Mouse (Mus musculus): Measurements from ENCODE around the gene Slamf1. TPM values are rescaled to one million over a fixed set of nuclear protein-coding genes. Genes with fewer than 3 reads are reported as not detected.

Slamf1 gene
- total and polyA plus RNA-seq, 3 experiments, result 0.73 to 1.3 TPM; not detected in 1

- TF ChIP-seq UBTF (IDR thresholded peaks at IDR 0.05; ENCODE audit: borderline replicate concordance, insufficient read depth, low read depth, low read length), result no peak
- TF ChIP-seq TAL1 (IDR thresholded peaks at IDR 0.05; ENCODE audit: low read length), result peak; percentile 75
- TF ChIP-seq EP300 (IDR thresholded peaks at IDR 0.05; ENCODE audit: low read depth in 1 of 2, low read length in 2 of 2), result peak in 1 of 2 experiments; percentile 43; a peak in 1 of 4 replicates
- no peak for TF ChIP-seq MYC (IDR thresholded peaks at IDR 0.05; ENCODE audit: low read depth, low read length)
- Histone ChIP-seq H3K9me3 (replicated peaks; ENCODE audit: insufficient read depth, low read length) (no peaks in the 10 kb centered on the region), H3K9ac (ENCODE audit: control insufficient read depth, low read depth, low read length, poor library complexity, severe bottlenecking) (no peak overlapping the region), H3K4me1 (ENCODE audit: control insufficient read depth in 1 of 2, insufficient read depth in 2 of 2, low read length in 2 of 2) (peaks cover 0 to 14% of the 10 kb centered on the region in 2 experiments; a peak in 3 of 4 replicates), H3K27ac (ENCODE audit: control insufficient read depth, low read depth, low read length) (no peak overlapping the region), H3K4me3 (ENCODE audit: control insufficient read depth in 1 of 2, insufficient read depth in 1 of 2, low read depth in 2 of 2, low read length in 2 of 2) (no peak overlapping the region), H3K79me2 (ENCODE audit: control insufficient read depth, insufficient read depth, low read length, poor library complexity) (no peaks in the 10 kb centered on the region), H3K27me3 (ENCODE audit: control insufficient read depth in 1 of 2, insufficient read depth in 2 of 2, low read length in 2 of 2) (no peaks in the 10 kb centered on the region), H3K36me3 (ENCODE audit: control insufficient read depth in 1 of 2, insufficient read depth in 2 of 2, low read length in 2 of 2) (peaks cover 0 to 11% of the 10 kb centered on the region in 2 experiments; a peak in 2 of 4 replicates)
- no peak for DNase-seq (ENCODE audit: low read depth, low spot score)
Observed at GRCm38 (mm10) chr1:171782287-171782915, 15.5 kb downstream of the Slamf1 start.

- TF ChIP-seq TAL1 (IDR thresholded peaks at IDR 0.05; ENCODE audit: low read length) (no peak), ZC3H11A (IDR thresholded peaks at IDR 0.05; ENCODE audit: low read depth, low read length) (no peak), EP300 (IDR thresholded peaks at IDR 0.05; ENCODE audit: low read depth in 1 of 2, low read length in 2 of 2) (no peak), GATA1 (IDR thresholded peaks at IDR 0.05; ENCODE audit: low read depth, low read length) (no peak), MAX (IDR thresholded peaks at IDR 0.05; ENCODE audit: low read length) (no peak), ETS1 (IDR thresholded peaks at IDR 0.05; ENCODE audit: low read depth, low read length) (no peak), NELFE (IDR thresholded peaks at IDR 0.05; ENCODE audit: low read depth, low read length) (no peak), POLR2AphosphoS5 (IDR thresholded peaks at IDR 0.05; ENCODE audit: borderline replicate concordance, low read depth, low read length) (no peak), KAT2A (conservative IDR thresholded peaks at IDR 0.05; ENCODE audit: low read depth, low read length) (no peak), MXI1 (IDR thresholded peaks at IDR 0.05; ENCODE audit: low read depth, low read length) (no peak), MYC (IDR thresholded peaks at IDR 0.05; ENCODE audit: low read depth, low read length) (no peak), RAD21 (IDR thresholded peaks at IDR 0.05; ENCODE audit: low read depth, low read length) (no peak), POLR2AphosphoS2 (IDR thresholded peaks at IDR 0.05; ENCODE audit: low read length) (no peak), RCOR1 (IDR thresholded peaks at IDR 0.05; ENCODE audit: low read depth, low read length) (no peak)
Observed at GRCm38 (mm10) chr1:171785871-171786270, 18.9 kb downstream of the Slamf1 start.

More at GRCm38 (mm10) chr1:171785871-171786270, 18.9 kb downstream of the Slamf1 start:
- H3K79me2 ChIP-seq (ENCODE audit: control insufficient read depth, insufficient read depth, low read length, poor library complexity), result no peaks in the 10 kb centered on the region
- H3K4me1 ChIP-seq (ENCODE audit: control insufficient read depth in 1 of 2, insufficient read depth in 2 of 2, low read length in 2 of 2), result peaks cover 9 to 26% of the 10 kb centered on the region in 2 experiments
- no peaks in the 10 kb centered on the region for H3K9me3 ChIP-seq (replicated peaks; ENCODE audit: insufficient read depth, low read length)
- H3K27ac ChIP-seq (ENCODE audit: control insufficient read depth, low read depth, low read length), result no peak overlapping the region
- H3K36me3 ChIP-seq (ENCODE audit: control insufficient read depth in 1 of 2, insufficient read depth in 2 of 2, low read length in 2 of 2), result peaks cover 0 to 27% of the 10 kb centered on the region in 2 experiments; a peak in 2 of 4 replicates
- DNase-seq (ENCODE audit: low read depth, low spot score), result peak; percentile 28
- H3K9ac ChIP-seq (ENCODE audit: control insufficient read depth, low read depth, low read length, poor library complexity, severe bottlenecking), result no peak overlapping the region
- no peaks in the 10 kb centered on the region for H3K27me3 ChIP-seq (ENCODE audit: control insufficient read depth in 1 of 2, insufficient read depth in 2 of 2, low read length in 2 of 2)
- H3K4me3 ChIP-seq (ENCODE audit: control insufficient read depth in 1 of 2, insufficient read depth in 1 of 2, low read depth in 2 of 2, low read length in 2 of 2), result no peak overlapping the region

All from MEL (cell line).